Mouse (Mus musculus): ENCODE results near the gene Cluh. TPM values are rescaled to one million over a fixed set of nuclear protein-coding genes. Genes with fewer than 3 reads are reported as not detected.

Cluh gene
- total RNA-seq, 1 experiment: 73.5 TPM

- Histone ChIP-seq H3K9me3 (ENCODE audit: control insufficient read depth, insufficient read depth, low read depth, low read length) (no peaks in the 10 kb centered on the region), H3K36me3 (ENCODE audit: control insufficient read depth, insufficient read depth, low read length, poor library complexity, severe bottlenecking) (no peaks in the 10 kb centered on the region), H3K4me3 (ENCODE audit: insufficient read depth in 1 of 2, low read depth in 1 of 2, low read length in 2 of 2, poor library complexity in 1 of 2, severe bottlenecking in 1 of 2) (no peak overlapping the region), H3K4me1 (ENCODE audit: control insufficient read depth in 2 of 2, insufficient read depth in 2 of 2, low read length in 2 of 2, poor library complexity in 1 of 2) (peaks cover 4 to 10% of the 10 kb centered on the region in 2 experiments; a peak in 3 of 4 replicates), H3K27ac (ENCODE audit: insufficient read depth, low read depth, low read length, poor library complexity, severe bottlenecking) (no peak overlapping the region), H3K9ac (ENCODE audit: insufficient read depth, low read depth, low read length, poor library complexity, severe bottlenecking) (no peak overlapping the region)
- in situ Hi-C loops (cut with MboI; ENCODE audit: low sequenced_read_pairs in 2 of 2, unreplicated experiment in 2 of 2): no loop called here
- no peak for DNase-seq (ENCODE audit: low read depth, low spot score)
- no peak for TF ChIP-seq ZC3H11A (IDR thresholded peaks at IDR 0.05; ENCODE audit: borderline replicate concordance, low read depth, low read length)
- TF ChIP-seq MAFK (IDR thresholded peaks at IDR 0.05; ENCODE audit: insufficient read depth, low read depth, low read length): no peak
- no peak for TF ChIP-seq CHD2 (IDR thresholded peaks at IDR 0.05; ENCODE audit: low read depth, low read length)
- TF ChIP-seq HCFC1 (IDR thresholded peaks at IDR 0.05; ENCODE audit: borderline replicate concordance, insufficient read depth, low read length): no peak
- no peak for TF ChIP-seq ZNF384 (IDR thresholded peaks at IDR 0.05; ENCODE audit: low read depth, low read length)
These were observed 66.8 kb downstream of the Cluh start for GRCm38 (mm10) chr11:74715971-74716525.

Other genes starting within 250 kb of the Cluh start
- gene Rap1gap2, start 38.6 kb upstream of the Cluh start, total RNA-seq (2012; rRNA removed): 2.0 and 2.7 TPM in 2 replicates
- gene Ccdc92b, start 29.9 kb upstream of the Cluh start, total RNA-seq (2012; rRNA removed): 1.8 and 3.3 TPM in 2 replicates
- 41.8 and 64.6 TPM in 2 replicates for gene Pafah1b1, start 75.2 kb downstream of the Cluh start, total RNA-seq (2012; rRNA removed)
- gene Mettl16, start 121.3 kb downstream of the Cluh start, total RNA-seq (2012; rRNA removed): 52.5 and 72.7 TPM in 2 replicates
- gene Mnt, start 181.4 kb downstream of the Cluh start, total RNA-seq (2012; rRNA removed): 10.2 and 10.3 TPM in 2 replicates
- 10.4 and 16.5 TPM in 2 replicates for gene Sgsm2, start 247.6 kb downstream of the Cluh start, total RNA-seq (2012; rRNA removed)
- gene Tsr1, start 248.6 kb downstream of the Cluh start, total RNA-seq (2012; rRNA removed): 110 and 125 TPM in 2 replicates